Mouse (Mus musculus): ENCODE results near the gene Fgfr2. TPM values are rescaled to one million over a fixed set of nuclear protein-coding genes. Genes with fewer than 3 reads are reported as not detected.
"Not testable (repeated sequence)": the region's sequence is repeated elsewhere in the genome, so short reads cannot be mapped to it uniquely, and the experiment has no call there.

The Fgfr2 gene
- polyA plus RNA-seq, 2 experiments from 2014 or later: not detected

DNA sequence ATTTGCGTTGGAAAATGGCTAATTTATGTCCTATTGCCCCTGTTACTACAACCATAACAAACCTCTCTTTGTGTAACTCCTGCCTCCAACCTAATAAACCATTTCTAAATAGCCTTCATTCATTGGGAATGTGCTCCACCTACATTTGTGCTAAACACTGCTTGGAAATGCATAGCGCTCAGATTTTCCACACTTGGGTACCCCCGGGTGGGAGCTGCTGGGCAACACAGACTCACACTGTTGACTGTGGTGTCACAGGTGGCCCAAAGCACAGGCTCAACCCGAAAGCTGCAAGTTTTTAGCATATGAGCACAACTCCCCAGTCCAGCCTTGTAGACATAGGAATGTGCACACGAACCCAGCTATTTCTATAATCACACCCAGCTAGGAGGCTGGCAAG, 2939.2 kb downstream of the Fgfr2 start:
- no peak for ATAC-seq

DNA sequence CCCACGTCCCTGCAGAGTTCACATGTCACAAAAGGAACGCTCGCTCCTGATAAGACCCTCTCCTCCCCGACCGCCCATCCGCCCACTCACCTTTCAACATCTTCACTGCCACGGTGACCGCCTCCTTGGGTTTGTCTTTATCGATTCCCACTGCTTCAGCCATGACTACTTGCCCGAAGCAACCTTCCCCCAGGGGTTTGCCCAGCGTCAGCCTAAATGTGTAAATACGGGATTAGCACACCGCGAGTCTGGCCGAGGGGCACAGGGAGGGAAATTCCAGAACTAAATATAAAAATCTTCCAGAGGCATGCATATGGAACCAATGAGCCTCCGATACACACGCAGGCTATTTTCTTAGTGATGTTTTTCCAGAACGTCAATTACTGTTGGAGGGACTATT, 2940.6 kb downstream of the Fgfr2 start:
- ATAC-seq: no peak

GRCm38 (mm10) chr7:130178991-130179390, 2944.2 kb downstream of the Fgfr2 start:
- no peak for ATAC-seq

DNA sequence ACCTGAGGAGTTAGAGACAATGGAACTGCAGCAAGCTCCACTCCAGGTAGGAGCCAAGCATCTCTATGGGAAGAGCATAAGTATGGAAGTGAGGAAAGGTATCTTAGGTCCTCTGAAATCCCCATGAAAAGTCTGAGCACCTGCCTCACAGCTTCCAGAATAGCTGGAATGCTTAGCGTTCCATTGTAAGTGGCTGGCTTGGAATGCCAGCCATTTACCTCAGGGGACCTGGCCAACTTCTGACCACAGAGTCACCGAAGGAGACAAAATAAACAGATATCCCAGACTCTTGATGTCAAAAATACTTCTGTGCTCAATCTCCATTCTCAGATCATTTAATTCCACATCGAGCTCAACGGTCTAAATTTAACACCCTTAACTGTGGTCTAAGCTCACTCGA, 2946.1 kb downstream of the Fgfr2 start:
- no peak for ATAC-seq

DNA sequence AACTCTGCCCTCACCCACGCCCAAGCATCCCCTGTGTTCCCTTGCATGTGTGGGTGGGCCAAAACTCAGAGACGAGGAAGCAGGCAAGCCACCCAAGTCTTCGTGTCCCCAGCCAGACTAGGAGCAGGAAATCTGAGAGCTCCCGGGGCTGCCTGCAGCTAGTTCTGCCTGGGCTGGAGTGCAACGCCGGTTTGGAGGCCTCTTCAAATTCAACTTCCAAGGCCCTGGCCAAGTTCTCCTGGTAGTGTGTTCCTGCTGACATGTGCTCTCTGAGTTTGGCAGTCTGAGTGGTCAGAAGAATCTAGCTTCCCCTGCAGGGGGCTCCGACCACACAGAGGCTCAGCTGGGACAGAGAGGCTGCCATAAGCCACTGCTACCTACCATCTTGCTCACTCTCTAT, 2948.6 kb downstream of the Fgfr2 start:
- ATAC-seq: no peak

DNA sequence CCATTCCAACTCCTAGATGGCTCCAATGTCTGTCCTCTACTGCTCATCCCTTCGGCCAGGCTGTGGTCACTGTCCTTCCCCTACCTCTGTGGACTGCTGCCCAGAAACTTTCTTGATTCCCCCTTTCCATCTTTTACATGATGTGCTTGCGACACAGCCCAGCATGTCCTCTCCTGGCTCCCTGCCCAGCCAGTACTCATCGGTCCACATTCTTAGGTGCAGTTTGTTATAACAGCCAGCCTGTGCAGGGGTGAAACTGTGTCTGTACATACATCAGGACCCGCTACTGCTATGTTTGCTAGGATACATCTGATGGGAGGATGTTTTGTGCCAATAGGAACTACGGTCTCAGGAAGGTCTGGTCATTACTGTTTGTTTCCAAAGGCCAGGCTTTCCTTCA, 2949.2 kb downstream of the Fgfr2 start:
- ATAC-seq: no peak

GRCm38 (mm10) chr7:130170144-130170543, 2953.0 kb downstream of the Fgfr2 start:
- no peak for ATAC-seq

DNA sequence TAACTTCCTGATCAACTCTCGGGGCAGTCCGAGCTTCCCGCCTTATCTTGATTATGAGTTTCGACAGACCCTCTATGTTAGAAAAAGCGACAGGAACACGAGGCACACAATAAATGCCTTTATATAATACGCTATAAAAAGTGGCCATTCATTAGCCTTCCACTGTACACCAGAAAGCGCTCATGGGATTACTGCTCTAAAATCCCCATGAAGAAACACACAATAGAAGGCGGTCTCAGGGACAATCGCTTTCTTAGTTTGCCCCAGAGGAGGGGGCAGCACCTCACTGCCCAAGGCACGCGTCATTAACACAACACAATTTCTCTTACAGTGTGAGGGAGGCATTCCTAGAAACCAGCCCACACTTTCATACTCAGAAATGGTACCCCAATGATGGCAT, 2954.9 kb downstream of the Fgfr2 start:
- no peak for ATAC-seq

DNA sequence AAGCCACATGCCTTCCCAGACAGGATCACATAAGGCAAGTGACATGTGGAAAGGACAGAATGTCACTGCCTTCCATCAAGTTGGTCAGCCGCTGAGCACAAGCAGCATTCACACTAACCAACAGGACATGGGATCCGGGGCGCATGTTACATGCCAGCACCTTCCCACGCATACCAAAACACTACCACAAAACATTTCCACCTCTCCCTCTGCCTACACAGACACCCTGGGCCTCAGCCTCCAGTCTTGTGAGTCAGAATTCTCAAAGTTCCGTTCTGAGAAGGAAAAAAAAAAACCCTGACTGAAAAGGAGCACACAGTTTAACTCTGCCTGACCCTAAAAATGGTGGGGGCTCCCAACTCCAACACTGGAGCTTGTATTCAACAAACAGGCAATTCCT, 2955.9 kb downstream of the Fgfr2 start:
- ATAC-seq: no peak

DNA sequence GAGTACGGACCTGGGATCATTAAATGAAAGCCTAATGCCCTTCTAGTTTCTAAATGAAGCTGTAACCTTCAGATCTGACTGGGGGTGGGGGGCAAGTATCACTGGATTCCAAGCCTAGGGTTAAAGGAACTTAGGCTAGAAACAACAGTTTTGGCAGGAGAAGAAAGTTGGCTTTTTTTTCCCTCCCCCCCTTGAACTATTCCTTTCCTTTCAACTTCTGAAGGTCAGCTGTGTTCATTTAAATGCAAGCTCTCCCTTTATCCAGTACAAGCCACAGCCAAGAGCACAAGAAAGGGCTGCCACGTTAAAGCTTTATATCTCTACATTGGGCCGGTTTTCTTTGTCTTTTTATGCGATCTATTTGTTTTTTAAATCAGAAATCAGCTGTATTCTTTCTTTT, 2957.0 kb downstream of the Fgfr2 start:
- no peak for ATAC-seq

DNA sequence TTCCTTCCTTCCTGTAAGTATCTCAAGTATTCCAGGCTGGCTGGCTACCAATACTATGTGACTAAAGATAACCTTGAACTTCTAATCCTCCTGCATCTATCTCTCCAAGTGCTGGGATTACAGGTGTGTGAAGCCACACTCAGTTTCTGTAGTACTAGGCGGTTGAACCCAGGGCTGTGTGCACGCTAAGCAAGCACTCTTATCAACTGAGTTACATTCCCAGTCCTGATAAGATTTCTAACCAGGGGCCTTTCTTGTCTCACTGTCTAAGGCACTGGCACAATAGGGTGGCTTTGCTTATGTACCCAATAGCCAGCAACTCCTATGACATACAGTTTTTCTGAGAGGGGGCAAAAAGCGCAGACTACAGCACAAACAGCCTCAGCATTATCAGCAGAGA, 2957.7 kb downstream of the Fgfr2 start:
- no peak for ATAC-seq

- ATAC-seq: no peak
These were observed 2960.4 kb downstream of the Fgfr2 start for GRCm38 (mm10) chr7:130162718-130163117.

DNA sequence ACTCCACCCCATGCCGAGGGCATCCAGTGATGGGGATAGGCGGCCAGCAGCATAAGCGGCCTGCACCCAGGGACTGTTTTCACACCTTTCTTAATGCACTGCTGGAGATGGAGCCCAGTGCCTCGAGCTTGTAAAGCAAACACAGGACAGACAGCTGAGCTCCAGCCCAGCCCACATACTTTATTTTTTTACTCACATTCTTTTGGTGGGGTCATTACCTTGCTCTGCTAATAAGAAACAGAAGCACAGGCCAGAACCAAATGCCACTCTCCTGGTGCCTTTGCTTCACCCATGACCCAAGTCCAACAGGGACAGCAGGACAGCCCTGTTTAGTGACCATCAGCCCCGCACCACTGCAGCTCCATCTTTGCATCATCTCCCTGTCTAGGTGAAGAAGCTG, 2961.6 kb downstream of the Fgfr2 start:
- no peak for ATAC-seq

- no peak for ATAC-seq
These were observed 2964.3 kb downstream of the Fgfr2 start for GRCm38 (mm10) chr7:130158845-130159244.

DNA sequence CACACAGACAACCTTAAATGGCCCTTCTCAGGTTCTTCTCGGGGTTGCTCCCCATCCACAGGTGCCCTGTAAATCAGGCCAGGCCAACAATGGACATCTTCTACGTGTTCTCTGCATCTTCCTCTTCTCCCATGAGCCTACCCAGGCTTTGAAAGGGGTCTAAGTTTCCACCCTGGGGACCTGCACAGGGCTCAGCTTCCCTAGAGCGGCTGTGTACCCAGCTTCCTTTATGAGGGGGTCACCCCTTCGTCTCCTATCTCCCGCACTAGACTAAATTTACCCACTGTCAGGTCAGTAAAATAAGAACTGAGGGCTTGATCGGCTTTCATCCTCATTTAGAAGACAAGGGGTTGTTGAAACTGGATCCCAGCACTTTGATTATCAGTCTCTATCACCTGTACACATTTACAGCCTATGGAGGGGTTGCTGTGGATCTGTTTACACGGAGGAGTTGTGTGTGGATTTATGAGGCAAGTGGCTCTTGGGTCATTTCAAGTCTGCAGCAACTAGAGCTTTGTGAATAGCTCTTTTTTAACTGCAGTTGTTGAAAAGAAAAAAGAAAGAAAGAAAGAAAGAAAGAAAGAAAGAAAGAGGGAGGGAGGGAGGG, 2969.7 kb downstream of the Fgfr2 start:
- ATAC-seq: no peak

- no peak for ATAC-seq
These were observed 2974.2 kb downstream of the Fgfr2 start for GRCm38 (mm10) chr7:130148906-130149305.

DNA sequence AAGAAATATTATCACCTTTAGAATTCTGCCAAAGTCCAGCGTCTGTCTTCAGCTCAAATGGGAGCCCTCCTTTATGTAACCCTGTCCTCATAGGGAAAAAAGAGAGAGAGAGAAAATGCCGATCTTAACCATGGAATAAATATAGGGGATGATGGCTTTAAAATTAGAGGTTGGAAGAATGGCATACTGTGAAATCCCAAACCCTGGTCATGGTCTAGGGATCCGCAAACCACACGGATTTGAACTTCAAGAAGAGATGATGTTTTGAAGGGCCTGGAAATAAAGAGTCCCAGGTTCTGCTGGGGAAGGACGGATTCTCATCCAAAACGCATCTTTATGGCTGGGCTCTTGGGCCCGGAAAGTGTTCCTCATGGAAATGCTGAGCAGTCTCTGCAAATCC, 2975.9 kb downstream of the Fgfr2 start:
- ATAC-seq: no peak

GRCm38 (mm10) chr7:130145211-130145610, 2977.9 kb downstream of the Fgfr2 start:
- ATAC-seq: no peak

- no peak for ATAC-seq
These were observed 2979.8 kb downstream of the Fgfr2 start for GRCm38 (mm10) chr7:130143371-130143770.

GRCm38 (mm10) chr7:130141088-130141873, 2981.9 kb downstream of the Fgfr2 start:
- no peak for ATAC-seq

GRCm38 (mm10) chr7:130134924-130135365, 2988.2 kb downstream of the Fgfr2 start:
- ATAC-seq: no peak

GRCm38 (mm10) chr7:130134428-130134827, 2988.7 kb downstream of the Fgfr2 start:
- not testable (repeated sequence) for ATAC-seq

- ATAC-seq: no peak
These were observed 2992.9 kb downstream of the Fgfr2 start for GRCm38 (mm10) chr7:130130226-130130625.

DNA sequence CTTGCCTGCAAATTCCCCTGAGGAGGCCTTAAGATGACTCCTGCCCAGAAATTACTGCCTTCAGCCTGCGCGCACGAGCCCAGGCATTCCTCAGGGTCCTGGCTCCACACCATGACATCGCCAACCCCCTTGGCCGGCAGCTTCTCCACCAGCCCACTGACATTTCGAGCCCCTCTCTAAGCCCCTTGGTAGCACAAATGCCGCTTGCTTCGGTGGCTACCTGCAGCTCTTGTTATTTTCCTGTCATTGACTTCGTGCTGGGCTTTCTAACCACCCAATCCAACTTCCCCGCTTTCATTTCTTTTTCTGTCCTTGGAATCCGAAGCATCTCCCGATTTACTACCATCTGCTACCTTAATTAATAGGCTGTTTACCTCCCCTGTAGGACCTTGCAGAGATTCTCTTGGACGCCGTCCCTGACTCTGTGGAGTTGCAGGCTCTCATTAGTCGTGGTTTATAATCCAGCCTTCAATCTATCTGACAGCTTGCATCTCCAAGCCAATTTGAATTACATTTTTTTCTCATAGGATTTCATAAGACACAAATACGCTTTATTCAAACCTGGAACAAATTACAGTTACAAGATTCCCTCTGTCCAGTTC, 2993.7 kb downstream of the Fgfr2 start:
- no peak for ATAC-seq

Data from CD4-positive, CD25-positive, alpha-beta regulatory T cell, adult 4 months (primary cell).